Mouse (Mus musculus): ENCODE results near the gene Arhgap10. TPM values are rescaled to one million over a fixed set of nuclear protein-coding genes. Genes with fewer than 3 reads are reported as not detected.

Arhgap10 gene
- total and polyA plus RNA-seq, 2 experiments from 2014 or later: 2.3 to 5.4 TPM

DNA sequence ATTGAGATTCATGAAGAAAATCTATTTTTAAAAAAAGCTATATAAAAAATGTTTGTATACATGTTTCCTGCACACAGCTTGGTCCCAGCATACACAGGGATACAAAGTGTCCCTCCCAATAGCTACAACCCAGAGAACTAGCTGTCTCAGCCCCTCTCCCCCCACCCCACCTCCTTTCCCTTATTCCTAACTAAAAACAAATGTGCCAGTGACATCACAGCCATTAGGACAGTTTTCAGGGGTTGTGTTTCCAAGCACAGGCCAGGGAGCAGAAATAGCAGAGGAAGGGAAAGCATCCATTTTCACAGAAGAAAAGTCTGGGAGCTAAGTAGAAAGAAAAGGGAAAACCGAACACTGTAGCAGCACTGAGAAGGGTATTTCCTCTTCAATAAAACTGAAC lies 163.6 kb downstream of the Arhgap10 start:
- no peaks in the 10 kb centered on the region for H3K27me3 ChIP-seq (ENCODE audit: insufficient read depth, low read length)
- no peak for DNase-seq (ENCODE audit: low spot score)
- no peak for ATAC-seq (ENCODE audit: low FRiP score)
- no peaks in the 10 kb centered on the region for H3K4me1 ChIP-seq (ENCODE audit: insufficient read depth, low read length)
- no peak overlapping the region for H3K27ac ChIP-seq (ENCODE audit: low read depth, low read length)
- no peak overlapping the region for H3K9ac ChIP-seq (replicated peaks; ENCODE audit: low read length, poor library complexity, severe bottlenecking)
- no peaks in the 10 kb centered on the region for H3K36me3 ChIP-seq (ENCODE audit: insufficient read depth, low read length)
- no peak overlapping the region for H3K4me2 ChIP-seq (ENCODE audit: low read depth, low read length, poor library complexity, severe bottlenecking)
- whole genome bisulfite sequencing: 87% methylated on average over 1 of the region's 1 CpGs
- no peak overlapping the region for H3K4me3 ChIP-seq (ENCODE audit: low read depth, low read length)
- no peak for TF ChIP-seq CTCF (IDR thresholded peaks at IDR 0.05)
- H3K9me3 ChIP-seq (ENCODE audit: low read length): no peaks in the 10 kb centered on the region

- no peak overlapping the region for H3K4me3 ChIP-seq (ENCODE audit: low read depth, low read length)
- no peaks in the 10 kb centered on the region for H3K36me3 ChIP-seq (ENCODE audit: insufficient read depth, low read length)
- H3K27me3 ChIP-seq (ENCODE audit: insufficient read depth, low read length): no peaks in the 10 kb centered on the region
- TF ChIP-seq CTCF (IDR thresholded peaks at IDR 0.05): no peak
- H3K9me3 ChIP-seq (ENCODE audit: low read length): no peaks in the 10 kb centered on the region
- no peak overlapping the region for H3K27ac ChIP-seq (ENCODE audit: low read depth, low read length)
- no peaks in the 10 kb centered on the region for H3K4me1 ChIP-seq (ENCODE audit: insufficient read depth, low read length)
- H3K4me2 ChIP-seq (ENCODE audit: low read depth, low read length, poor library complexity, severe bottlenecking): no peak overlapping the region
- whole genome bisulfite sequencing: 83% methylated on average over 9 of the region's 9 CpGs
- H3K9ac ChIP-seq (replicated peaks; ENCODE audit: low read length, poor library complexity, severe bottlenecking): no peak overlapping the region
- ATAC-seq (ENCODE audit: low FRiP score) (no peak), DNase-seq (ENCODE audit: low spot score) (no peak)
Observed at GRCm38 (mm10) chr8:77351177-77351860, 166.4 kb downstream of the Arhgap10 start.

DNA sequence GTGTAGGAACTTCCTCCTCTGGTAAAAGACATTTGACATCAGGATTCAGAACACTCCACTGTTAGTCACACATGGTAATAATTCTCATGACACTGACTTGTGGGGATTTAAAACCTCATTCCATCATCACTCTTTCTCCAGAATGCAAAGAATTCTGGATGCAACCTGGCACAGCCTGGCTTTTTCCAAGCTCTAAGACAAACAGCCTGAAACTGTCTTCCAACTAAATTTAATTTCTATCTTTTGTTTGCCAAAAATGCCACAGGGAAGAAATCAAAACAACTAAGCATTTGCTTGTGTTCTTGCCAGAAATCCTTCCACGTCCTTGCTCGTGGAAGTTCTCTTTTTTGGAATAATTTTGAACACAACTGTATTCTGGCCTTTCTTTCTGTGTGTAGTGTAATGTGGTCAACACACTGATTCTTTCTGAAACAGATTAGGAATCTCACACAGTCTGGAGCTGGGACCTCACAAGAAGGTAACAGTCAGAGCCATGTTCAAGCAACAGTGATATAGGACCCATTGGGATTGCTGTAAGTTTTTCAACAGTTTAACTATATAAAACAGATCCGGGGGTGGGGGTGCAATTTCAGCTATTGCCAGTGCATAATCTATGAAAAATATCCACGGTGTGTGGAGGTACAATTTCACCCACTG lies 167.5 kb downstream of the Arhgap10 start:
- H3K27me3 ChIP-seq (ENCODE audit: insufficient read depth, low read length): no peaks in the 10 kb centered on the region
- no peak for DNase-seq (ENCODE audit: low spot score)
- H3K4me2 ChIP-seq (ENCODE audit: low read depth, low read length, poor library complexity, severe bottlenecking): no peak overlapping the region
- TF ChIP-seq CTCF (IDR thresholded peaks at IDR 0.05): no peak
- ATAC-seq (ENCODE audit: low FRiP score): no peak
- H3K9ac ChIP-seq (replicated peaks; ENCODE audit: low read length, poor library complexity, severe bottlenecking): no peak overlapping the region
- no peaks in the 10 kb centered on the region for H3K36me3 ChIP-seq (ENCODE audit: insufficient read depth, low read length)
- no peak overlapping the region for H3K4me3 ChIP-seq (ENCODE audit: low read depth, low read length)
- 79% methylated on average over 4 of the region's 4 CpGs for WGBS
- H3K4me1 ChIP-seq (ENCODE audit: insufficient read depth, low read length): no peaks in the 10 kb centered on the region
- H3K27ac ChIP-seq (ENCODE audit: low read depth, low read length): no peak overlapping the region
- H3K9me3 ChIP-seq (ENCODE audit: low read length): no peaks in the 10 kb centered on the region

GRCm38 (mm10) chr8:77343916-77344315 lies 173.8 kb downstream of the Arhgap10 start:
- no peak for ATAC-seq (ENCODE audit: low FRiP score)
- Histone ChIP-seq H3K27me3 (ENCODE audit: insufficient read depth, low read length) (no peaks in the 10 kb centered on the region), H3K4me1 (ENCODE audit: insufficient read depth, low read length) (no peaks in the 10 kb centered on the region), H3K4me2 (ENCODE audit: low read depth, low read length, poor library complexity, severe bottlenecking) (no peak overlapping the region), H3K27ac (ENCODE audit: low read depth, low read length) (no peak overlapping the region), H3K4me3 (ENCODE audit: low read depth, low read length) (no peak overlapping the region), H3K36me3 (ENCODE audit: insufficient read depth, low read length) (no peaks in the 10 kb centered on the region), H3K9me3 (ENCODE audit: low read length) (no peaks in the 10 kb centered on the region), H3K9ac (replicated peaks; ENCODE audit: low read length, poor library complexity, severe bottlenecking) (no peak overlapping the region)
- no peak for DNase-seq (ENCODE audit: low spot score)
- WGBS: 93% methylated on average over 6 of the region's 6 CpGs
- no peak for TF ChIP-seq CTCF (IDR thresholded peaks at IDR 0.05)

DNA sequence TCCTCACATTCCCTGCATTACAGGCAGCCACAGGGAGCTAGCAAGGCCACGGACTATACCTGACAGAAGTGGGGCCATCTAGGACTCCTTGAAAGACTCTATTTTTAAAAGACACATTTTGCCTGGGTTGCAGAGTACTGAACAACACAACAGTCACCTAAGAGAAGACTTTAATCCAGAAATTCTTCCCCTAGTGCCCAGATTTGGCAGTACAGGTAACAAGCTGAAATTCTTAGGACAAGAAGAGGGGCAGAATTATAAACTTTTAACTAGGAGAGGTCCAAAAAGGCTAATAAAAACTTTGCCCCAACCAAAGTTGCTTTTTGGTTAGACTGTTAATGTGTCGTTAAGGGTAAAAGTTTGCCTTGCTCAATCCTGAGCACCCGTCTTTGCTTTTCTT lies 174.4 kb downstream of the Arhgap10 start:
- peak; percentile 51 for TF ChIP-seq CTCF (IDR thresholded peaks at IDR 0.05)
- H3K4me2 ChIP-seq (ENCODE audit: low read depth, low read length, poor library complexity, severe bottlenecking): no peak overlapping the region
- no peak overlapping the region for H3K9ac ChIP-seq (replicated peaks; ENCODE audit: low read length, poor library complexity, severe bottlenecking)
- H3K4me1 ChIP-seq (ENCODE audit: insufficient read depth, low read length): no peaks in the 10 kb centered on the region
- H3K27me3 ChIP-seq (ENCODE audit: insufficient read depth, low read length): no peaks in the 10 kb centered on the region
- 95% methylated on average over 3 of the region's 3 CpGs for WGBS
- H3K36me3 ChIP-seq (ENCODE audit: insufficient read depth, low read length): no peaks in the 10 kb centered on the region
- DNase-seq (ENCODE audit: low spot score) (no peak), ATAC-seq (ENCODE audit: low FRiP score) (no peak)
- no peak overlapping the region for H3K27ac ChIP-seq (ENCODE audit: low read depth, low read length)
- no peak overlapping the region for H3K4me3 ChIP-seq (ENCODE audit: low read depth, low read length)
- no peaks in the 10 kb centered on the region for H3K9me3 ChIP-seq (ENCODE audit: low read length)

DNA sequence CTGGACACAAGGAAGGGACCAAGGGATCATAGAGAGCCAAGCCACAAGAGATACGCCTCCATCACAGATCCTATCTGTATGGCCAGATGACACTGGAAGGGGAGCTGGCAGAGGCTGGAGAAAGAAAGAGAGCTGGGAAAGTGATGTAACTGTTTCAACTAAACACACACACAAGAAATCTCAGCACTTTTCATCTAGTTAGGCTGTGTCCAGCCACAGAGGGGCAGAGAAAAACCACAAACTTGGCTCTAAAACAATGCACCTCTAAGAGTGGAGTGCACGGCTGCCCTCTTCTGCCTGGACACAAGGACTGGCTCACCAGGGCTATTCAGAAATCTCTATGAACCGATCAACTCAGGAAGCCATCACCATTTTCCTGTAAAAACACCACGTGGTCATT lies 175.6 kb downstream of the Arhgap10 start:
- WGBS: 77% methylated on average over 4 of the region's 4 CpGs
- Histone ChIP-seq H3K27ac (ENCODE audit: low read depth, low read length) (no peak overlapping the region), H3K4me2 (ENCODE audit: low read depth, low read length, poor library complexity, severe bottlenecking) (no peak overlapping the region), H3K9me3 (ENCODE audit: low read length) (no peaks in the 10 kb centered on the region), H3K36me3 (ENCODE audit: insufficient read depth, low read length) (no peaks in the 10 kb centered on the region), H3K4me3 (ENCODE audit: low read depth, low read length) (no peak overlapping the region), H3K9ac (replicated peaks; ENCODE audit: low read length, poor library complexity, severe bottlenecking) (no peak overlapping the region), H3K4me1 (ENCODE audit: insufficient read depth, low read length) (no peaks in the 10 kb centered on the region), H3K27me3 (ENCODE audit: insufficient read depth, low read length) (no peaks in the 10 kb centered on the region)
- peak; percentile 47; the same call in 1 of the 2 replicates for TF ChIP-seq CTCF (IDR thresholded peaks at IDR 0.05)
- ATAC-seq (ENCODE audit: low FRiP score): no peak
- DNase-seq (ENCODE audit: low spot score): no peak
